Mouse (Mus musculus) cerebellum, adult 11-12 months (tissue): Measurements from ENCODE around the gene Gpatch2.

ENCODE experiments used
- DNase-seq: peaks from one replicate; pipeline ENCODE4 v3.0.0; 2022

Gene Gpatch2

DNA sequence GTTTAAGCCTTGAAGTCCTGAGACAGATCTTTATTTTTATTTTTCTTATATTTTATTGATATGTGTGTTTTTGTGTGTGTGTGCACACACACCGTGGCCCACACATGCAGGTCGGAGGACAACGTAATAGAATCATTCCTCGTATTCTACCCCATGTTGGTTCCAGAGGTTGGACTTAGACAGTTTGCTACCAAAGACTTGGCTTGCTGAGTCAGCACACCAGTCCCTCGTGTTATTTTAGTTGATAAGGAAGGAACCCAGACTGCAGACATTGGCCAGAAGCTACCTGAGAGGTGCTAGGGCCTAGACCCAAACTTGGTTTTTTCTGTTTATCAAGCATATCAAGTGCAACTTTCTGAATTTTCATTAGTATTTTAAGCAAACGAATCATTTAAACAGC lies 95.8 kb downstream of the Gpatch2 start:
- no peak for DNase-seq

DNA sequence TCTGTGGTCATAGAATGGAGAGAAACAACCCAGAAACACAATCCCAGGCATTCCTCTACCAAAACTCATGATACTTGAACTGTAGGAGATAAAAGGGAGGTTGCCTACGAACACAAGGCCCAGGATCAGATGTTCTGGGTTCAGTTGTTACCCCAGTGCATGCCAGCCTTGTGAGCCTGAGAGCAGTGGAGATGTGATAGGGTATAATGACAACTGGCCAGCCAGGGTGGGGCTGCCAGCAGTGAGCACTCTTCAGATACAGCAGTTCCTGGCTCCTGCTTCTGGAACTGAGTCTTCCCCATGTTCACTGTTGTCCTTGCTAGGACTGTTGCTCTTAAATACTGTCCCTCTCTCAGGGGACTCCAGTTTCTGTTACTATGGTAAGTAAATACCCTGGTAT lies 98.0 kb downstream of the Gpatch2 start:
- no peak for DNase-seq

DNA sequence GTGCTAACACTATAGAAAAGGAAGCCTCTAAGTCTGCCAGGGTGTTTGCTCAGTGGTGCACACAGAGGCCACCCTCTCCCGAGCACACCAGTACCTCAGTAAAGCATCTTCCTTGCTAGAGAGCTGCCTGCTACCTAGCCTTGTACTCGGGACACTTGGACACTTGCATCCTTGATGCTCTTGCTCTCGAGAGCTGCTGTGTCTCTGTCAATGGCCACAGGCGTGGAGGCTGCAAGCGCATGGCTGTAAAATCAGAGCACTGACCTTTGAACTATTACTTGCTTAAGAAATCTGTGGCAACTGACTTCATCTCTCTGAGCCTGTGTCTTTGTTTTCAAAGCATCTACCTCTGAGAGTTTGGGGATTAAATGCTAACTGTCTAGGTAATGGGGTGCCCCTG lies 98.5 kb downstream of the Gpatch2 start:
- DNase-seq = no peak

DNA sequence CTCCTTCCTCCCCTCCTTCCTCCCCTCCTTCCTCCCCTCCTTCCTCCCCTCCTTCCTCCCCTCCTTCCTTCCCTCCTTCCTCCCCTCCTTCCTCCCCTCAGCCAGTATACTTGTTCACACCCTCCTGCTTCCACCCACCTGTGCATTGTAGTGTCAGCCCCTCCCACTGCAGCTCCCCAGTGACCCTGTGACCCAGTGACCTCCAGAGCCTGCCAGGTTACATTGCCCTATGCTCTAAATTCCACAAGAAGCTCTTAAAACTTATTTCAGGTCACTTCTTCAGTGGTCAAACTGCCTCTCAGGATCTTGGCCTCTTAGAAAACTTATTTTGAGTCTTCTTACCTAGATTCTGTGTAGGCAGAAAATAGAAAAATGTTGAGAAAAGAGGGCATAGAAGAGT lies 99.2 kb downstream of the Gpatch2 start:
- DNase-seq = no peak

DNA sequence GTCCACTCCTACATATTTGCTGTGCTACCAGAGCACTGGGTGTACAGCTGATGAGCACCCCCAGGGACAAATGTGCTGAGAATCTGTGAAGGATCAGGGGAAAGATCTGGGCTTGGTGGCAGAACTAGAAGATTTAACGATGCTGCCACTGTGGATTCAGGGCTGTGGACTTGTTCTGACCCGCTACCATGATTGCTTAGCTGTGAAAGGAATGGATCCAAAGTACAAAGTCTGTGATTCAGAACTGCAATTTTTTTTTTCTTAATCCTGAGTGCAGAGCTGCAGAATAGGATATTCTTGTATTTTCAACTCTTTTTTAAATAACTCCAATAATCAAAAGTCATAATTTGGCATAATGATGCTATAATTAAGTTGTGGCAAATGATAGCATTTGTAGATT lies 100.5 kb downstream of the Gpatch2 start:
- no peak for DNase-seq

DNA sequence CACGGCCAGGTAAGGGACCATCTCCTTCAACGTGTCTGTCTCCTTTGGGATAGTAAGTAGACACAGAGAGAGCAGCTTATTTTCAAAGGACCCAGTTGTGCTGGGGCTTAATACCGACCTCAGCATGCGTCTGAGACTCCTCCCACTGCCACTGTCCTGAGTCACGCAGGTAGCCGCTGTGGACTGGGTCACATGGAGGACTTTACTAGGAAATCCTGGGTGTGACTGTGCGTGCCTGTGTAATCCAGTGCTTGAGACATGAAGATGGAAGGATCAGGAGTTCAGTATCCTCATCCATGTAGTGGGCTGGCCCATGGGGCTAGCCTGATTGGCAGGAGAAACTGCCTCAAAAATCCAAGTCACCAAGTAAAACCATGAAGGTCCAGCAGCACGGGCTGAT lies 101.2 kb downstream of the Gpatch2 start:
- DNase-seq = no peak

DNA sequence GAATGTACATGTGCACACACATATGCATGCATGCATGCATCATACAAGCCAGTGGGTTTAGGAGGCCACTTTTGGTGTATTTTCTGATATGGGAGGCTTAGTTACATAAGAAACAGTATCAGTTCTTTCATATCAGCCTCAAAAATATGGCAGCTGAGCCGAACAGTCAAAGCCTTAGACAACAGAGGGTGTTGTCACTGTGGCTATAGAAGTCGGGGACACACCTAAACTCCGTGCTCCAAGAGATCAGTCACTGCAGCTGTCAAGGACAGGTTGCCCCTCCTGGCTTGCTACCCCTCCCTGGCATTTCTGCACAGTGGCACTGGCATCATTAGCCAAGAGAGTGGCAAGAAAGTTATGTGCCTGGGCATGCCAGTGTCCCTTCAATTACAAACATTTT lies 106.5 kb downstream of the Gpatch2 start:
- no peak for DNase-seq

DNA sequence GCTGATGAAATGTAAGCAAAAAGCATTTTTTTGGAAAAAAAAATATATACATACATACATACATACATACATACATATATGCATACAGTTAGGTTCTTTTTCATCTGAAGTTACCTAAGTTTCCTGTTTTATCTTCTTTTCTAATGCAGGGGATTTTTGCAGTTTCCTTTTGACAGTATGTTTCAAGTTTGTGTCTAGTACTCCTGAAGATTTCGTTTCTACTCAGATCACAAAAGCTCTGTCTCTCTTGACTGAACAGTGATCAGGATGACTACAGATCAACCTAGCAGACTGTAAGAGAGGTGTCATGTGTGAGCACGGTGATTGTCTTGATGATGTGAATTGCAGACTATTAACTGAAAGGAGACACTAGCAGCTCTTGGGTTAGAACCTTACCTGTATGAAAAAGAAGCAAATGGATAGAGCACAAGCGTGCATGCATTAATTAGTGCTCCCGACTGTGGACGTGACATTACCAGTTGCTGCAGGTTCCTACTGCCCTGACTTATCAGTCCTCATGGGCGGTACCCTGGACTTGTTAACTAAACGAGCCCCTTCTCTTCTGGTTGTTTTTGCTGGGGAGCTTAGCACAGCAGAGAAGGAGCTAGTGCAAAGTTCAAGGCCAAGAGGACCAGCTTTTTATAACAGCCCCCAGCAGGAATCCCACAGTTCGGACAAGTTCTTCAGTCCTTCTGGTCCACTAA lies 107.3 kb downstream of the Gpatch2 start:
- no peak for DNase-seq

DNA sequence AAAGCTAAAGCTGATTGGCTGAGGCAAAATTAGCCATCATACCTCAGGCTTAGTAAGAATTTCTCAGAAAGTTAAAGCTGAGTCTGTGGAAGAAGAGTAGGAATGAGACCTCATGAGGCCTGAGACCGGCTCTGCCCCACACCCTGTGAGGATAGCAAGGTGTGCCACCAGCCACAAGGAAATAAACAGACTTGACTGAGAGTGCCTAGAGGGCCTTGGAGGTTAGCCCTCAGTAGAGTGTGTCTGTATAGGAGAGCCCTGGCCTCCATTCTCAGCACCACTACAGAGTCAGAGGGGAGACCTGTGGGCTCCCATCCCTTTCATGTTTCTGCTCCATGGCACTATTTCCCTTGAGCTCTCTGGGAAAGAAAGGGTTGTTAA lies 107.9 kb downstream of the Gpatch2 start:
- DNase-seq = no peak

DNA sequence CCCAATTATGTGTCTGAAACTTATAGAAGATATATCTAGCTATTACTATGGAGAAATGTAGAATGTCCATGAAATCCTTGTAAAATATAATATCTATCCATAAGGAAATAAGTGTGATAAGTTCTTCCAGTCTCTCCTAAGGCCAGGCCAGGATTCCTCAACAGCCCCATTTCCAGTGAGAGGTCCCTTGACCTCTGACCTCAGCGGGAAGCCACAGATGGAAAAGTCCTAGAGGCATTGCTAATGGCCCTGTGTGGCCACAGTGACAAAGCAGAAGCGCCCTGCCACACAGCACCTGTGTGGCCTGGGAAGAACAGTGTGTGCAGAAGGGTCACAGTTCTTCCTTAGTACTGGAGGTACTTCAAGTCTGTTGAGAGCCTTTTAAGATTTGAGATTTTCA lies 127.2 kb downstream of the Gpatch2 start:
- no peak for DNase-seq

DNA sequence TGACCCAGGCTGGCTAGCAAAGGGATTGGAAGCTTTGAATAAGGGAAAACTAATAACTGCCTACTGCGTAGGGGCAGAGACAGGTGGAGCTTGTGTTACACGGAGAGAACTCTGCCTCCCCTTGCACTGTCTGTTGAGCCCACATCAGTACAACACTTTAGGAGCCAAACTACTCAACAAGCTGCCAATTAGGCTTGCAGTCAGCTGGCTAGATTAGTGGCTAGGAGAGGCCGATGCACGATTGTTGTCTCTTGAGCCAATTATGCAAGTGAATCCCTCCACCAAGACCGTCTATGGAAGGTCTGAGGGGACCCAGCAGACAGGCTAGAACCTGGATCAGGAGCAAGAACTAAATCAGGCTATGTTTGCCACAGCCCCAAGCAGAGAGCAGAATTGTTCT lies 129.8 kb downstream of the Gpatch2 start:
- DNase-seq = no peak

DNA sequence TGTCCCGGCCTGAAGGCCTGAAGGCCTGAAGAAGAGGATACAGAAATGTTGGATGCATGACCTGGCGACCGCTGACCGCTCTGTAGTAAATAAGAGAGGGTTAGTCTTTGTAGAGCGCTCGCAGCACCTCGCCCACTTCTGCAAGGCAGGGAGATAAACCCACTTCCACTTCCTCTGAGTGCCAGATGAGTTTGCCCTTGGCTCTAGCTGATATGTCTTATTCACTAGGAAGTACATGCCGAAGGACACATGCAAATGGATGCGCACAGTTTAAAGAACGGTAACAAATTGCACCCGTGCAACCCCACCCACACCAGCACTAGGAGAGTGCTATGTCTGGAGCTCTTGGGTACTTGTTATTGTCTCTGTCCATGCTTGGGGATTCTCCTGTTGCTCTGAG lies 131.6 kb downstream of the Gpatch2 start:
- no peak for DNase-seq

DNA sequence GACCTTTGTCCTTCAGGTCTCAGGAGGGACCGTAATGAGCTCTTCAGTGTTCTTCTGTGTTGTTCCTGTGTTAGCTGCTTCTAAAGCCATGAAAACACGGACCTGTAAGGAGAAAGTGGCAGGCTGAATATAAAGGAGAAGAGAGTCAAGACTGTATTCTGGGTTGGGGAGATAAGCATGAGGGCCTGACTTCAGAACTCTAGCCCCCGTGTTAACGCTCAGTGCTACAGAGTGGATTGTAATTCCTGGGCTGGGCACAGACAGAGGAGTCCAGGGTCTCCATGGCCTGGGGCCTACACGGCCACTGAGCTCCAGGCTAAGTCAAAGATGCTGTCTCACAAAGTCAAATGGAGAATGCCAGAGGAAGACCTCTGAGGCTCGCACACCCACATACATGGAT lies 132.3 kb downstream of the Gpatch2 start:
- no peak for DNase-seq

DNA sequence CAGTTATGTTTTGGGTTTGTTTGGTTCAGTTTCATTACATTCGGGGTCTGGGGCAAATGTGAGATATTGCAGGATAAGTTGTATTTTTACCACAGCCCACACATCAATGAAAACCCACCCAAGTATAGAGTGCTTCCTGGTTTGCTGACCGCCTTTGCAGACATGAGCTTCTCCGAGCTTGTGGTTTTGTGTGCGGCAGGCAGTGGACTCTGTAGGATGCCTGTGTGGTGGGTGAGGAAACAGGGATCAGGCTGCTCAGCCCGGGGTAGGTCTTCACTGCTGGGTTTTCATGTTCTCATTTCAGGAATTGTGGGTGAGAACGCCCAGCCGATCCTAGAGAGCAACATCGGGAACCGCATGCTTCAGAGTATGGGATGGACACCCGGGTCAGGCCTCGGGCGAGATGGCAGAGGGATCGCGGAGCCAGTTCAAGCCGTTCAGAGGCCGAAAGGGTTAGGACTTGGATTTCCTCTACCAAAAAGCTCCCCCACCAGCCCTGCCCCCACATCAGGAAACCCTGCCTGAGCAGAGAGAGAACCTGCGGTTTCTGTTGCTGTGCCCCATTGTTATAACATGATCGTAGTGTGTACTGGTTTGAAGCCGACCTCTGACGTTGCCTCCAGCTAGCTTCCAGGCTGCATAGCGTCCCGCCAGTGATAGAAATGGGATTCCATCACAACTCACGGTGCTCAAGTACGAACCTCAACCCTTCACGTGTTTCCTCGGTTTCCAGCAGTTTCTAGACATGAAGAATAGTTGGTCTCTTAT lies 132.9 kb downstream of the Gpatch2 start:
- DNase-seq = no peak

DNA sequence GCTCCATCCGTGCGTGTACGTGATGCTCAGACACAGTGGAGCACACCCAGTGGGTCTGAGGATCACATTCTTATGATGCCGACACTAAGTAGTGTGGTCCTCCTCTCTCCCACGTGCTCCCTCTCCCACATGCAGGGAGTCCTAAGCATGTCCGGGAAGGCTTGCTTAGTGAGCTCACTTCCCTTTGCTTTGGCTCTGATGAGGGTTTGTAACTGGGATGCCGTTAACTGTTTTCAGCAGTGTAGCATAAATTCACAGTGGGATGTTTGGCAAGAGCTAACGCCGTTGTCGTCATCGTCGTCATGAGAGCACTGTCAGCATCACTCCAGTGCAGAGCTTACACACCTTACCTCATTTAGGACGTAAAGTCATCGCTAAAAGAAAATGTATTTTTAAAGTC lies 133.6 kb downstream of the Gpatch2 start:
- no peak for DNase-seq

DNA sequence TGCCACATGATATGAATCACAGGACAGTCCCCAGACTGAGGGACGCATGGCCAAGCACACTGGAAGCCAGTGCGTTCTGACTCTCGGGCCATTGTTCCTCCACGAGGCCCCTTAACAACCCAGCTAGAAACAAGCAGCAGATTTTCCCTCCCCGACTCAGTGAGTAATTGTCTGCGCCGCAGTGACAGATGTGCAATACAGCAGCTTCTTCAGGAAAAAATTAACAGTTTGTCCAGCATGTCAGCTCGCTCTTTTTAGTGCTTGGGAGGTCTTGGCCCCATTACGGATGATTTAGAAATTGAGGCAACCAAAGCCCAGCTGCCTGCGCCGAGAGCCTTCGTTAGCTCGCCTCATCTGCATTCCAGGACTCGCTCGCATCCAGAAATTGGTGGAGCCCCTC lies 140.9 kb downstream of the Gpatch2 start:
- DNase-seq = no peak

DNA sequence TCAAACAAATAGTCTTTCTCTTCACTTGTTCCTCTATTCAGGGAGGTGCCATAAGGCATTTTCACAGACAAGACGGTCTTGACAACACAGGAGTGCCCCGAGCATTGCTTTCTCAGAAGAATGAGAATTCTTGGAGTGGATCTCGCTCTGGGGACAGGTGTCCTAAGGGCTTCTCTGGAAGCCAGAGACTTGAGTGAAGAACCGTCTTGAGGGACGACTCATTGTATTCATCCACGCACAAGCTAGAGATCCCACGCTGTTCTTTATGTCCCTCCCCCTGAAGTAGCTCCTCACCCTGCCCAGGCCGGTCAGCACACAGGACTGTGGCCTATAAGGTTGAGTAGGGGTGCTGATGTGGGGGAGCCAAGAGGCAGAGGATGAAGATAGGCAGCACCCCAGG lies 141.6 kb downstream of the Gpatch2 start:
- DNase-seq = no peak

DNA sequence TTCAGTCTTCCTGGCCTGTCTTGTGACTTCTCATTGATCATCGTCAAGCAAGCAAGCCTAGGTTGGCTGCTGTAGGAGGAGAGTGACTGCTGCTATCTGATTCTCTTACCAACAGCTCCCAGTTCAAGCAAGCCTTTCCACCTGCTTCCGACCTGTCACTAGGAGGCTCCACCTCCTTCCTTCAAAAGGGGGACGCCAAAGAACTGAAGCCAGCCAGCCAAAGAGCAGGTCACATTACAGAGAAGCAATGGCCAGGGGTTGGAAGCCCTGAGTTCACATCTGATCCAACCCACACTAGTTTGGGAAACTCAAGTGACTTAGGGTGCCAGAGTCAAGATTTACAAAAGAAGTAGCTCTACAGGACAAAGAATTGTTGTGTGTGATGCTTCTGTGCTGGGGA lies 144.9 kb downstream of the Gpatch2 start:
- no peak for DNase-seq

DNA sequence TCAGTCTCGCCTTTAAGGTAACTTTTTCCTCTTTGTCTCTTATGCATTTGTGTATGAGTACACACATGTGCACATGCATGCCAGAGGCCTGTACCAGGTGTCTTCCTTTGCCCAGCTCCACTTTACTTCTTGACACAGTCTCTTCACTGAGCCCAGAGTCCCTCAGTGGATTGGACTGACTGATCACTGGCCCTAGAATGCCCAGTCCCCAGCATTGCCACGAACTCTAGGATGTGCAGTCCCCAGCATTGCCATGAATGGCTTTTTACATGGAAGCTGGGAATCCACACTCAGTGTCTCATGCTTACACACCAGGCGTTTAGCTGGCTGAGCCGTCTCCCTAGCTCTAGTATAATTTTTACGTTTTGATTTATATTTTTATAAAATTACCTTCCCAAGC lies 147.2 kb downstream of the Gpatch2 start:
- no peak for DNase-seq

DNA sequence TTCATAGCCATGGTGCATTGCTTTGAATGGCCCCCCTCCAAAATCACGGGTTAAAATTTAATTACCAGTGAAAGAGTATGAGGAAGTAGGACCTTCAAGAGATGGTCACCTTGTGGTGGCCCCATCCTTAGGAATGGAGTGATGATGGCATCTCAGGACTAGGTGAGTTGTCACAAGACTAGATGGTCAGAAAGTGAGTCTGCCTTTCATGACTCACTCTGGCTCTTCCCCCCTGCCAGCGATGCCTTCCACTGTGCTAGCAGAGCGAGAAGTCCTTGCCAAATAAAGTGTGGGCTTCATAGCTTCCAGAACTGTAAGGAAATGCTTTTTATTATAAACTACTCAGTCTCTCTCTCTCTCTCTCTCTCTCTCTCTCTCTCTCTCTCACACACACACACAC lies 150.1 kb downstream of the Gpatch2 start:
- no peak for DNase-seq

DNA sequence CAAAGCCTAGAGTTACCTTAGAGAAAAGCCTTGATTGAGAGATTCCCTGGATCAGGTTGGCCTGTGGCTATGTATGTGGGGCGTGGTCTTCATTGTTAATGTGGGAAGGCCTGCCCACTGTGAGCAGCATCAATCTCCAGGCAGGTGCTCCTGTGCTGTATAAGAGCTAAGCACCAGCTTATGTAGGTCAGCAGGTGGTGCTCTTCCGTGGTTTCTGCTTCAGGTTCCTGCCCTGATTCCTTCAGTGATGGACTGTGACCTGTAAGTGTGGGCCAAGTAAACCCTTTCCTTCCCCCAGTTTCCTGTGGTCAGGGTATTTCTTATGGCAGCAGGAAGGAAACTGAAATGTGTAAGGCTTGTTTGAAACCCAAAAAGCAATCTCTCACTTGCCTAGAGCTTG lies 151.5 kb downstream of the Gpatch2 start:
- DNase-seq = no peak

DNA sequence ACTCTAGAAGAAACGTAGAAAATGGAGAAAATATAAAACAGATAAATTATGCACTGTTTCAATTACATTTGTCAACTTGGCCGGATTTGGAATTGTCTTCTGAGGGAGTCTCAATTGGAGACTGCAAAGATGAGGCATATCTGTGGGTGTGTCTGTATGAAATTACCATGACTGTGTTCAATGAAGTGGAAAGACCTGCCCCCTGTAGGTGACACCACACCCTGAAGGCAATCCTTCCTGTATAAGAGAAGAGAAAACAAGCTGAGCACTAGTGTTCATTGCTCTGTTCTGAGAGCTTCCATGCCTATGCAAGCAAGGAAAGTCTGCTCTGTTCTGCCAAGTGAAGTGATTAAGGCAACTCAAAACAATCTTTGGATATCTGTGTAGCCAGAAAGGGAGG lies 153.7 kb downstream of the Gpatch2 start:
- no peak for DNase-seq

DNA sequence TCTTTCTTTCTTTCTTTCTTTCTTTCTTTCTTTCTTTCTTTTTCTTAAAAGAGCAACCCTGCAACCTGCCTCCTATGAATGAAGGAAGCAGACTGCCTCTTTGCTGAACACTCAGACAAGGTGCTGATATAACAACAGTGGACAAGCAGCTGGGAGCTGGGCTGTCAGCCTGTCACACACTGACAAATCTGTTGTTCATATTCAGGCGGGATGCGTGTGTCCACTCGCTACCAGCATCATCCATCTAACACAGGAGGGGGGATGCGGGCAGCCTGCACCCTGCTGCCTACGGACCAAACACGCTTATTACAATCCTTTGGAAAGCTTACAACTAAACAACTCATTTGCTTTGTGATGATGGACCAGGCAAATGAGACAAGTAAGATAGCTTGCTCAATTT lies 158.2 kb downstream of the Gpatch2 start:
- no peak for DNase-seq

DNA sequence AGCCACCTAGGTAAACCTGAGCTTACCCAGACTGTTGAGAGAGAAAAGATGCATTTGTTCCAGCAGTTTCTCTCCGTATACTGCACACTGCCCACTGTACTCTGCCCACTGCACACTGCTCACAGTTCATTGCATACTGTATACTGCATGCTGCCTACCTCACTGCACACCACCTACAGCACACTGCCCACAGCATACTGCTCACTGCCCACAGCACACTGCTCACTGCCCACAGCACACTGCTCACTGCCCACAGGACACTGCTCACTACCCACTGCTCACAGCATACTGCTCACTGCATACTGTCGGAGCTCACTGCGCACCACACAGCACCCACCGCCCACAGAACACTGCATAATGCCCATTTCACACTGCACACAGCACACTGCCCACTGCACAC lies 159.1 kb downstream of the Gpatch2 start:
- no peak for DNase-seq
